Mouse (Mus musculus) left cerebral cortex, postnatal 36 days (tissue): ENCODE measurements at regions not wholly inside any gene's neighbourhood (a gene's known extent, or its start where the extent isn't known, plus 50 kb on each side); places are given as distances from the start of the nearest gene placed in this dataset.

Experiments used
- DNase-seq, 2 experiments: peaks; one replicate each; pipeline ENCODE4 v3.0.0; 2021 to 2022; ENCODE audit warnings: low spot score in 2 of 2, mixed read lengths in 1 of 2
- intact Hi-C: fragments of 180-260 bp; cut with DNase I; formaldehyde crosslinking; loops from one replicate; pipeline ENCODE4 v1.15.1; 2025

GRCm38 (mm10) chr7:115153291-115153690, 409.8 kb downstream of the Insc start:
- DNase-seq, result no peak
- intact Hi-C loops, result no loop called here

DNA sequence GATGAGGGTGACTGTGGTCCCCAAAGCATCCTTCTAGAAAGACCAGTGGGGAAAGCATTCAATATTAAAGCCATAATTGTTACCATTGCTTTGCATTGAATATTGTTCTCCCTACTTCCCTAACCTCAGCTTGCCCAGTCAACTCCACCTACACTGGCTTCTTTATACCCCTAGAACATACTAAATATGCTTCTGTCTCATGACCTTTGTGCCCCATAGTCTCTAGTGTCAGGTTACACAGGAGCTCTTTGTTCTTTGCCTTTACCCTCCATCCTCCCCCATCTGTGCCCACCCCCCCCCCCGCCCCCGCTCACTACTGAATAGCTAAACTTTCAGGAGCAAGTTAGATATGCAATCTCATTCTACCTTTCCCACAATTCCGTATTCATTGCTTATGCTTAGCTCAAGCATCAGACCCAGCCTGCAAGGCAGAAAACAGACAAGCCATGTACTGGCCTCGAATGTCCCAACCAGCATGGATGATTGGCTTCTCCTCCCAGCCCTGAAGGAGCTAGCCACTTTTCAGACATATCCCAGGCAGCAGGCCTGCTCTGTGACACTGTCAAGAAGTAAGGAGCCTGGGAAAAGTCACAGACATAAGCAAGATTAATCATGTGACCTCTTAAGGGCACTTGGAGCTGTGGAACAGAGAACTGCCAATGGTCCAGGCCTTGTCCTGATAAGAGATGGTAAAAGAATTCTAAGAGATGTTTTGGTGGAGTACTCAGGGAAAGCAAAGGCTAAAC, 410.4 kb downstream of the Insc start:
- intact Hi-C loops, result no loop called here

GRCm38 (mm10) chr7:115170023-115170422, 426.5 kb downstream of the Insc start:
- intact Hi-C loops, result no loop called here

More for the DNA sequence above, 410.4 kb downstream of the Insc start:
- DNase-seq, result no peak

GRCm38 (mm10) chr7:115170439-115170838, 426.9 kb downstream of the Insc start:
- DNase-seq, result peak in 1 of 2 experiments; percentile 18
- intact Hi-C loops, result no loop called here

More at GRCm38 (mm10) chr7:115170023-115170422, 426.5 kb downstream of the Insc start:
- no peak for DNase-seq

DNA sequence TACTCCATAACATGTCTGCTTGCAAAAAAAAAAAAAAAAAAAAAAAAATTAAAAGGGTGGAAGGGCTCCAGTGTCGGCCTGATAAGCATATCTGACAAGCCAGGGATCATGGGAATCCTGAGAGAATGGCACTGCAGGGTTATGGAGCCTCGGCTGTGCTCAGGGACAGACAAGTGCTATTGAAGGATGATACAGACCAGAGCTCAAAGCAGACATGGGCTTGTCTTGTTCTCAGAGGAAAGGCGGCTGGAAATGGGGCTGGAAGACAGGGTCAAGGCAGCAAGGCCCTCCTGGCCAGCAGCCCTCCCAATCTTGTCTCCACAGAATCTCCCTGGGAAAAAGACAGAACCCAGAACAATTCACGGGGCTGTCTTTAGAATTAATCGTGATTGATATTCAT, 449.0 kb downstream of the Insc start:
- no peak for DNase-seq
- intact Hi-C loops, result no loop called here

DNA sequence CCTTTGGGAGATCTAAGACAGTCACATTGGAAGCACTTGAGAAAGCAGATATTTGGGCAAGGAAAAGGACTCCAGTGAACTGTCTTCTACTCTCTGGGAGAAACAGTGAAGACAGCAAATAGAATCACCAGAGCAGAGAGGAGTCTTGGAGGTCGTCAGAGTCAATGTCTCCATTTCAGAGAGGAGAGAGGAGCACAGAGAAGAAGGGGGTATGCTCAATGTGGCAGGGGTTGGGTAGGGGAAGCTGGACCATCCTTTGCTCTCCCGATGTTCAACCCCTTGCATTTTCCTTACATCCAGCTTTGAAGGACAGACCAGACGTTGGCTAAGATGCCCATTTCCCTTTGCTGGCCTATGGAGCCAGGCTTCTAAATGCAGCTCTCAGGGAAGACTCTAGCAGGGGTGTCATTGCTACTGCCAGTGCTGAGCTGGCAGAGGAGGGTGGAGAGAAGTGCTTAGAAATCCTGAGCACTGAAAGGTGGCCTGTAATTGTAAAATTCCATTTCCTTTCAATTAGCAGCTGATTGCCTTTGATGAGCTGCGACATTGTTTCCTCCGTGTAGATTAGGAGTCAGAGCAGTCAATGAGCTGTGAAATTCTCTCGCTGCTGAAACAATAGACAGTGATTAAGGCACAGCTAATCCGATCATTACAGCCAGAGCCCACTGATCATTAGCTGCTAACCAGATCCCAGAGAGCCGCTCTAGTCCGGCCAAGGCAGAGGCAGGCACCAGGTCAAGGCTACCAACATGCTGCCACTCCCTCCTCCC, 449.7 kb downstream of the Insc start:
- DNase-seq, result no peak
- intact Hi-C loops, result no loop called here

DNA sequence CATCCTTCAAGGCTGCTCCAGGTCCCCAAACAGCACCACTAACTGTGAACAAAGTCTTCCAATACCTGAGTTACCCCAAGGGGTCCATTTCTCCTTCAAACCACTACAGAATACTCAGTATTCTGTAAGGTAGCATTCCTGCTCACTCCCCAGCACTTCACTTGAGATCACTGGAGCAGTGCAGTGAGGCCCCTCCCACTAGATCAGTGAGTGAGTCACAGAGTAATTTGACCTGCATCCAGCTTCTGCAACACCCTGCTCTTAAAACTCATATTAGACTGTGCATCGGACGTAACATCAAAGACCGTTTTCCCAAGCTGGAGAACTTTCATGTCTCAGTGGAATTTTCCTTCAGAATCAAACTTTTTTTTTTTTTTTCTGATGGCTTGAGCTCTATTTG, 461.4 kb downstream of the Insc start:
- no peak for DNase-seq
- intact Hi-C loops, result no loop called here

- intact Hi-C loops, result no loop called here
- no peak for DNase-seq
These were observed 463.1 kb downstream of the Insc start for GRCm38 (mm10) chr7:115206479-115207134.

GRCm38 (mm10) chr7:115208781-115209180, 465.3 kb downstream of the Insc start:
- no peak for DNase-seq
- intact Hi-C loops, result no loop called here

DNA sequence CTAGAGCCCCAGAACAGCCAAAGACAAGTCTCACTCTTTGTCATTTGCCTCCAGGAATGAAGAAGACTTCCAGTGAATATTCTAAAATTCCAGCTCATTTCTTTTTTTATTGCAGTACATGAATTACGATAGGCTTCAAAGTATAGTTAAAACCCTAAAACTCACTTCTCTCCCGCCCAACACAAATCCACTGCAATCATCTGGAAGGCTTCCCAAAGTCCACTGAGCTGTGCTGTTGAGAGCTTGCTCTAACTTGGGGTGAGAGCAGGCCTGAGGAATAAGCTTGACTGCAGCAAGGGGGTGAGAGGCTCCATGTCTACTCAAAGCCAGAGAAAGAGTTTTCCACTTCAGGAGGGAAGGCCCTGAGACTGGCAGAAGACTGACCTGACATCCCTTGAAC, 466.5 kb downstream of the Insc start:
- intact Hi-C loops, result loop anchor here (5.0 kb wide), 1 partner anchor 288 kb away; no protein-coding TSS in a partner anchor
- DNase-seq, result no peak

GRCm38 (mm10) chr7:115216838-115217237, 473.3 kb downstream of the Insc start:
- intact Hi-C loops, result loop anchor here (2.0 kb wide), 1 partner anchor 824 kb away; no protein-coding TSS in a partner anchor

DNA sequence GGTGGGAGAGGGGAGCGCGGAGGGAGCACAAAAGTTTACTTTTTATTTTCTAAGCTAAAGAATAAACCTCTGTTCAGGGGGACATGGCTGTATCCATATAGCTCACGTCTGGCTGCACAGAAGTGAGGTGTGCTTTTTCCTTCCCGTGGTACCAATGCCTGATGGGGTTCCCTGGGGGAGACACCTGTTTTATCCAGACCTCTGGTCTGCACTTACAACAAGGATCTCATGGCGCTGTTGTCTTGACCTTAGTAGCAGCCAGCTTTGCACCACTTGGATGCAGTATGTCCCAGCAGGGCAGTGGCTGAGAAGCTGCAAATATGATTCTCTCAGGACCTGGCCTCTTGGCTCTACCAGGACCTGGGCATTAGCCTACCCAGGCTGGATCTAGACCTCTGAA, 473.8 kb downstream of the Insc start:
- peak in 1 of 2 experiments; percentile 5 for DNase-seq
- intact Hi-C loops, result loop anchor here (2.0 kb wide), 1 partner anchor 824 kb away; no protein-coding TSS in a partner anchor

More at GRCm38 (mm10) chr7:115216838-115217237, 473.3 kb downstream of the Insc start:
- peak; percentile 68 to 73 for DNase-seq

DNA sequence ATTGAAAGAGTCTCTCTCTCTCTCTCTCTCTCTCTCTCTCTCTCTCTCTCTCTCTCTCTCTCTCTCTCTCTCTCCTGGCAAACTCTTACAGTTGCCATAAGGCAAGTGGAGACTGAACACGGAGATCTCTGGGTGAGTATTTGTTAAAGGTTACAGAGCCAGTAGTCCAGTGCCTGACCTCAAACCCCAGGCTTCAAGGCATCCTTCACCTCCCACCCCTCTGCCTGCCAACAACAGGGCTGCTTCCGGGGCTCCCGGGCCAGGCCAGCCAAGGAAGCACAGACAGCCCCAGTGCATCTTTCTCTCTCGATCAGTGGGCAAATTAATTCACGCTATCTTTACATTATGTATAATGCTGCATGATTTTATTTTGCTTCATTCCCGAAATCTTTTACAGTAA, 474.2 kb downstream of the Insc start:
- no peak for DNase-seq
- intact Hi-C loops, result loop anchor here (2.0 kb wide), 1 partner anchor 823 kb away; no protein-coding TSS in a partner anchor

- intact Hi-C loops, result no loop called here
- no peak for DNase-seq
These were observed 475.2 kb downstream of the Insc start for GRCm38 (mm10) chr7:115218596-115219180.

DNA sequence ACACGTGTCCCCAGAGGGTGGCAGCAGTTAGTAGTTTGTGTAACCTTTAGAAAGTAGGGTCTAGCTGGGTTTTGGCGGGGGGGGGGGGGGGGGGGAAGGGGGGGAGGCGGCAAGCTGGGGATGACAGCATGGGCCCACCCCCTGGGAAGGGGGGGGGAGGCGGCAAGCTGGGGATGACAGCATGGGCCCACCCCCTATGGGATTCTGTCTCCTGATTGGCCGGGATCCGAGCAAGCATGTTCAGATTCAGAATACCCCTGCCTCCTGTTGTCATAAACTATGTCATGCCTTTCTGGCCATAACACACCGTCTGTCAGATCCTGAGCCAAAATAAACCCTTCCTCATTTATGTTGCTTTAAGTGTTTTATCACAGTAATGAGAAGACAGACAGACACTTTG, 479.1 kb downstream of the Insc start:
- intact Hi-C loops, result no loop called here
- no peak for DNase-seq

DNA sequence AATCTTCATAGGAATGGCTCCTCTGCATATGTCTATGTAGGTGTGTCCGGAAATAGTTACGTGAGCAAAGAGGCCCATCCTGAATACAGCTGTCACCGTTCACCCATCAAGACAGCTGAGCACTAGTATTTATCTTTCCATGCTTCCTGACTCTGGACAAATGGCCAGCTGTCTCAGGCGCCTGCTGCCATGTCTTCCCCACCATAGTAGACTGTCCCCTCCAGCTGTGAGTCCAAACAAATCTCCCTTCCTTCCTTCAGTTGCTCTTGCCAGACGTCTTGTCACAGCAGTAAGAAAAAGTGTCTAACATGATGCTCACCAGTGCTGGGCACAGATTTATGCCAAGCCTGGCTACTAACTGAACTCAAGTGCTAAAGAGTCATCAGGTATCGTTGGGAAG, 487.0 kb downstream of the Insc start:
- intact Hi-C loops, result no loop called here
- DNase-seq, result no peak

DNA sequence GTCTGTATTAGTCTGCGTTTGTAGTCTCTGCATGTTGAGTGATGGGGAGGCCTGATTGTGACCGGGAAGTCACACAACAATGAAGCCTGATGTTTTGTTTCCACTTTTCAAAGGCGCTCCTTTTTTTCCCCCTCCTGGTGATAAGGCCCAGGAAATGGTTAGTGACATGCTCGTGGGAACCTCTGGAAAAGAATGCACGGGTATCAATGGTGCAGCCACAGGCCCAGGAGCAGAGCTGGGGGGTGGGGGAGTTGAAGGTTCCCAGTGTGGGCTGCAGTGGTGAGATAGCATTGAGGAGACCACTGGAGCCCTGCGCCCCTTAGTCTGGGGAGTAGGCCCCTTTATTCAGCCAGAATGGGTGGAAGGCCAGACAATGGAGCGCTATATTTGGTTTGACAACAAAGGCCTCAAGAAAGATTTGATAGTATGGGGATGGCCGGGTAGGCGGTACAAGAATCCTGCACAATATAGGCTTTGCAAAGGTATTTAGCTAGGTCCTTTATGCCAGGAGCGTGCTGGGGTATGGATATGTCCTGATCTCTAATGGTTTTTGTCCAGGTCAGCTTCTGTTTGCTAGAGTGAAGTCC, 490.4 kb downstream of the Insc start:
- intact Hi-C loops, result no loop called here
- no peak for DNase-seq

GRCm38 (mm10) chr7:115237131-115237530, 493.6 kb downstream of the Insc start:
- DNase-seq, result no peak
- intact Hi-C loops, result no loop called here

DNA sequence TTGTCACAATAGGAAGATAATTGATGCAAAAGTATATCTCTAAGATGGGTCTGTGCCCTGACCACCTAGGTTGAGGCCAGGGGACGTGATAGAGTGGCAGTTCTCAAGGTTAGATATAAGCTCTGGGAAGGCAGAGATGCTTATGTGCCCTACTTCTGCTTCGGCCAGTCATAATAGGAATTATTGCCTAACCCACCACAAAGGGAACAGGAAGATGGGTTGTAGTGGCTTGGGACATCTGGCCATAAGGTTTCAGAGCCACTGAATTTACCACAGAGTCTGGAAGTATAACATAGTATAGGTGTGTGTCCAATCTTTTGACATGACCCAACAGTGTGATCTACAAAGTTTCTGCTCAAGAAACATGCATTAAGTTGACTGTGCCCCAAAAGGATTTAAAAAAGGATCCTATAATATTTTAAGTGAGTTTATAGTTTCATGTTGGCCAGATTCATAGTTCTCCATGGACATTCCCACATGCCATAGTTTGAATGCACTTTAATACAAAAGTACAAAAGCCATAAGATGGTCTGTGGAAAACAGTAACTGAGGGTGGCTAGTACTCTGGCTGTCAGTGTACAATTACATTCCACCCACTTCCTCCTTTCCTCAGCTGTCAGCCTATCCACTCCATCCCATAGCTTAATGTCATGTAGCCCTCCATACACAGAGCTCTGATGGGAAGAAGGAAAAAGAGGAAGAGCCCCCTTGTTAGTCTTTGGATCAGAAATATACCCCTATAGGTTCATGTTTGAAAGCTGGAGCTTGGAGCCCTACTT, 508.3 kb downstream of the Insc start:
- DNase-seq, result no peak
- intact Hi-C loops, result no loop called here
